ENCODE assay signal across 9 mouse cellular contexts in genomic region chr1:119818704-119819103, GRCm38 (mm10). TPM values are rescaled to one million over a fixed set of nuclear protein-coding genes. Genes with fewer than 3 reads are reported as not detected.
DNase-seq lines count a peak whose midpoint lies in the region; ATAC-seq and TF ChIP-seq lines count a peak whose summit lies in the region.
"Had no signal": no experiment of that assay in that cellular context is flagged by ENCODE, and none has a peak within 500 bp of the region (broad histone marks: within the 10 kb centered on the region; RNA-seq: fewer than 3 reads in every experiment).

No protein-coding gene starts in this region.

- no peaks in the 10 kb centered on the region for H3K4me1 ChIP-seq in forebrain, postnatal 0 days (ENCODE audit: insufficient read depth)
- no peaks in the 10 kb centered on the region for H3K4me1 ChIP-seq in forebrain, embryonic 13.5 days

- intact Hi-C loops in left cerebral cortex, postnatal 25 days (cut with DNase I) = loop anchor here (5.0 kb wide), 1 partner anchor 109 kb away; no protein-coding TSS in a partner anchor

- H3K27me3 ChIP-seq in forebrain, postnatal 0 days (ENCODE audit: insufficient read depth, low read length) = no peaks in the 10 kb centered on the region
- H3K27me3 ChIP-seq in forebrain, embryonic 13.5 days = no peaks in the 10 kb centered on the region
- H3K27me3 ChIP-seq: limb, embryonic 15.5 days had no signal

- 58% methylated on average over 1 of the region's 1 CpGs for WGBS in forebrain, postnatal 0 days
- WGBS in forebrain, embryonic 13.5 days = 84% methylated on average over 1 of the region's 1 CpGs

- H3K9me3 ChIP-seq in forebrain, postnatal 0 days (ENCODE audit: low read length) = no peaks in the 10 kb centered on the region
- H3K9me3 ChIP-seq in forebrain, embryonic 13.5 days (replicated peaks) = no peaks in the 10 kb centered on the region
- H3K9me3 ChIP-seq: limb, embryonic 15.5 days had no signal

- no peak overlapping the region for H3K27ac ChIP-seq in forebrain, postnatal 0 days (ENCODE audit: low read depth, low read length)
- H3K27ac ChIP-seq in forebrain, embryonic 13.5 days = no peak overlapping the region
- H3K27ac ChIP-seq: limb, embryonic 15.5 days had no signal

- H3K9ac ChIP-seq in forebrain, postnatal 0 days = no peak overlapping the region
- no peak overlapping the region for H3K9ac ChIP-seq in forebrain, embryonic 13.5 days
- H3K9ac ChIP-seq: limb, embryonic 15.5 days had no signal

- TF ChIP-seq CTCF in forebrain, postnatal 0 days (IDR thresholded peaks at IDR 0.05; ENCODE audit: low read depth) = peak; percentile 56

- H3K4me3 ChIP-seq in forebrain, postnatal 0 days (ENCODE audit: low read depth, low read length) = no peak overlapping the region
- H3K4me3 ChIP-seq in forebrain, embryonic 13.5 days = no peak overlapping the region
- H3K4me3 ChIP-seq: limb, embryonic 15.5 days had no signal

- DNase-seq in forebrain, postnatal 0 days = peak; percentile 56
- DNase-seq in left cerebral cortex, postnatal 25 days (ENCODE audit: low spot score in 2 of 2) = peak; percentile 26 to 60
- DNase-seq in left cerebral cortex, adult 8-10 months (ENCODE audit: low spot score in 2 of 2) = no peak
- peak; percentile 11 for DNase-seq in ZHBTc4 (ENCODE audit: low read depth, low spot score)
- DNase-seq in spleen, adult 18-20 months = no peak
- DNase-seq in adrenal gland, adult 8-10 months = no peak

- ATAC-seq in forebrain, postnatal 0 days = no peak
- no peak for ATAC-seq in forebrain, embryonic 13.5 days
- ATAC-seq in megakaryocyte progenitor cell, adult 5-6 weeks (replicated peaks; ENCODE audit: poor library complexity) = peak; percentile 76

- H3K4me2 ChIP-seq in forebrain, postnatal 0 days (ENCODE audit: low read depth) = no peak overlapping the region
- no peak overlapping the region for H3K4me2 ChIP-seq in forebrain, embryonic 13.5 days
- H3K4me2 ChIP-seq: limb, embryonic 15.5 days had no signal

- no peaks in the 10 kb centered on the region for H3K36me3 ChIP-seq in forebrain, postnatal 0 days (ENCODE audit: insufficient read depth)
- no peaks in the 10 kb centered on the region for H3K36me3 ChIP-seq in forebrain, embryonic 13.5 days (ENCODE audit: poor library complexity, severe bottlenecking)
- H3K36me3 ChIP-seq: limb, embryonic 15.5 days had no signal

RNA-seq across cellular contexts. Expression of gene Ptpn4, which starts 18.7 kb away (rescaled TPM):
- 40.1 and 41.4 TPM in 2 replicates for total RNA-seq in forebrain, postnatal 0 days (2014; rRNA removed)
- polyA plus RNA-seq in forebrain, postnatal 0 days (2015; fragmentation: Nextera tagmentation; extraction: Ambion mirVana) = 2.6 and 6.2 TPM in 2 replicates
- polyA plus RNA-seq in forebrain, embryonic 13.5 days (2015; fragmentation: Nextera tagmentation; extraction: Ambion mirVana) = 10.9 and 11.0 TPM in 2 replicates
- 10 to 100 TPM; 93.7 to 94.6 TPM for total RNA-seq in left cerebral cortex, postnatal 25 days (2021)
- 100 to 1,000 TPM in 1 of 4 experiments, 10 to 100 TPM in 3; 71.1 to 106 (median 82.6) TPM for total RNA-seq in left cerebral cortex, adult 8-10 months (2022)
- 18.8 and 21.3 TPM in 2 replicates for total RNA-seq in megakaryocyte progenitor cell, adult 5-6 weeks (2015)
- 8.1 and 9.5 TPM in 2 replicates for total RNA-seq in megakaryocyte progenitor cell, adult 5-6 weeks (2017)
- 10 to 100 TPM; 21.8 to 35.5 (median 30.3) TPM for total RNA-seq in adrenal gland, adult 8-10 months (2022)

Comparison
In these comparisons a context has a peak if more than half of its experiments do, and no peak if none do; other contexts are left out.
1. DNase-seq: peak in forebrain, postnatal 0 days (single experiment), left cerebral cortex, postnatal 25 days (2 of 2) and ZHBTc4 (single experiment); none in left cerebral cortex, adult 8-10 months (0 of 2), spleen, adult 18-20 months (0 of 2) and adrenal gland, adult 8-10 months (single experiment).